Mouse (Mus musculus): ENCODE data around the gene Dbh.

Dbh gene

GRCm38 (mm10) chr2:27166074-27166473, 1.0 kb downstream of the Dbh start:
- DNase-seq, result no peak

- DNase-seq, result no peak
Observed at GRCm38 (mm10) chr2:27166999-27167398, 2.0 kb downstream of the Dbh start.

GRCm38 (mm10) chr2:27174242-27174641, 9.2 kb downstream of the Dbh start:
- no peak for DNase-seq

- peak; percentile 45 for DNase-seq
Observed at GRCm38 (mm10) chr2:27175696-27176267, 10.7 kb downstream of the Dbh start.

- DNase-seq, result no peak
Observed at GRCm38 (mm10) chr2:27179101-27179500, 14.1 kb downstream of the Dbh start.

GRCm38 (mm10) chr2:27181907-27182306, 16.9 kb downstream of the Dbh start:
- DNase-seq, result no peak

- peak; percentile 21 for DNase-seq
Observed at GRCm38 (mm10) chr2:27183734-27184133, 18.7 kb downstream of the Dbh start.

- no peak for DNase-seq
Observed at GRCm38 (mm10) chr2:27187531-27187930, 22.5 kb downstream of the Dbh start.

- DNase-seq, result no peak
Observed at GRCm38 (mm10) chr2:27189994-27190393, 25.0 kb downstream of the Dbh start.

- DNase-seq, result no peak
Observed at GRCm38 (mm10) chr2:27198551-27199246, 33.7 kb downstream of the Dbh start.

- no peak for DNase-seq
Observed at GRCm38 (mm10) chr2:27200586-27200985, 35.6 kb downstream of the Dbh start.

GRCm38 (mm10) chr2:27205666-27206065, 40.6 kb downstream of the Dbh start:
- DNase-seq, result no peak

GRCm38 (mm10) chr2:27206128-27206797, 41.2 kb downstream of the Dbh start:
- peak; percentile 56 for DNase-seq

GRCm38 (mm10) chr2:27207126-27207525, 42.1 kb downstream of the Dbh start:
- peak; percentile 32 for DNase-seq

- peak; percentile 30 for DNase-seq
Observed at GRCm38 (mm10) chr2:27209370-27209769, 44.3 kb downstream of the Dbh start.

GRCm38 (mm10) chr2:27209816-27210215, 44.8 kb downstream of the Dbh start:
- peak; percentile 60 for DNase-seq

- peak; percentile 74 for DNase-seq
Observed at GRCm38 (mm10) chr2:27210255-27210654, 45.2 kb downstream of the Dbh start.

- no peak for DNase-seq
Observed at GRCm38 (mm10) chr2:27210676-27211210, 45.7 kb downstream of the Dbh start.

GRCm38 (mm10) chr2:27211966-27212893, 47.2 kb downstream of the Dbh start:
- peak; percentile 38 for DNase-seq

GRCm38 (mm10) chr2:27215537-27215936, 50.5 kb downstream of the Dbh start:
- no peak for DNase-seq

GRCm38 (mm10) chr2:27218121-27218544, 53.1 kb downstream of the Dbh start:
- DNase-seq, result no peak

- no peak for DNase-seq
Observed at GRCm38 (mm10) chr2:27218569-27218968, 53.5 kb downstream of the Dbh start.

- no peak for DNase-seq
Observed at GRCm38 (mm10) chr2:27223012-27223421, 58.0 kb downstream of the Dbh start.
